Mouse (Mus musculus): ENCODE measurements around the gene Dennd1c.

The Dennd1c gene

DNA sequence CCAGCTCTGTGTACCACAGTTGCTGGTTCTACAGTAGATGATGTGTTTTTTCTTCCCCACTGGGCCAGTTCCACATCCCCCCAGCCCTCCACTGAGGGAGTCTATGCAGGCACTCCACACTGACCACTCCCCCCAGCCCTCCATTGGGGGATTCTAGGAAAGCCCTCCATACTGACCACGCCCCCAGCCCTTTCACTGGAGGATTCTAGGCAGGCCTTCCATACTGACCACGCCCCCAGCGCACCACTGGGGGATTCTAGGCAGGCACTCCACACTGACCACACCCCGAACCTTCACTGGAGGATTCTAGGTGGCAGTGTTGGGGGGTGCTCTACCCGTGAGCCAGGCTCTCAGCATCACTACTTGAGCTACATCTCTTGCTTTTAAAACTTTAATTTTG, 30.9 kb downstream of the Dennd1c start:
- DNase-seq: no peak

DNA sequence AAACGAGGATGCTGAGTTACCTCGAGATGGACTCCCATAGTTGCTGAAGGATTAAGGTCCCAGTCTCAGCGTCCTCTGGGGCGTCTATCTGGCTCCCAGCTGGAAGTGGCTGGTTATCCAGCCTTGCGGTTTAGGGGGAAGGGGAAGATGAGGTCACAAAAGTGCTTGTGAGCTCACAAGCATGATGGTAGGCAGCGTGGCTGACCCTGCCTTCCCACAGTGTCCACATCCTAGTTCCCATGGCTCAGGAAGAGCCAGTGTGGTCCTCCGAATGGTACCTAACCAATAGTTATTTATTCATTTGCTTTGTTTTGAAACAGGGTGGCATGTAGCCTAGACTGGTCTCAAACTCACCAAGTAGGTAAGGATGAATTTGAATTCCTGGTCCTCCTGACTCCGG, 36.8 kb downstream of the Dennd1c start, which contains the start of gene Slc25a41:
Gene Slc25a41 (minus strand): TSS at position 101 of the 400 bp plus-strand sequence.
- no peak for DNase-seq

GRCm38 (mm10) chr17:57038978-57039377, 39.3 kb downstream of the Dennd1c start:
- no peak for DNase-seq

DNA sequence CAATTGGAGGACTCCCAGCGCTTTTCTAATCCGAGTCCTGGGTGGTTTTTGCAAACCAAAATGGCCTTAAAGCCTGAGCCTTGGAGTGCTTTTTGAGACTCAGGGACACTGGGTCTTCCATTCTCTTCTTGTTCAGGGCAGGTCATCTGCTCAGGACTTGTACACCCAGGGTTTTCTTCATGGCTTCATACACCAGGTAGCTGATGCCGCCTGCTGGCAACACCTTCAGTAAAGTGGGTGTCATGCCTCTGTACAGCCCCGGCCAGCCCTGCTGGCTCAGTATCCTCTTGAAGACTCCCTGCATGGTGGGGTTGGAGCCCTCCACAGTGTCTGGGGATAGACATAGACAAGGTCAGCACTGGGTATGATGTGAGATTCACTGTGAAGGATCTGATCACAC, 45.5 kb downstream of the Dennd1c start:
- DNase-seq: no peak

GRCm38 (mm10) chr17:57031661-57032420, 46.5 kb downstream of the Dennd1c start:
- peak; percentile 98 to 100 for DNase-seq

DNA sequence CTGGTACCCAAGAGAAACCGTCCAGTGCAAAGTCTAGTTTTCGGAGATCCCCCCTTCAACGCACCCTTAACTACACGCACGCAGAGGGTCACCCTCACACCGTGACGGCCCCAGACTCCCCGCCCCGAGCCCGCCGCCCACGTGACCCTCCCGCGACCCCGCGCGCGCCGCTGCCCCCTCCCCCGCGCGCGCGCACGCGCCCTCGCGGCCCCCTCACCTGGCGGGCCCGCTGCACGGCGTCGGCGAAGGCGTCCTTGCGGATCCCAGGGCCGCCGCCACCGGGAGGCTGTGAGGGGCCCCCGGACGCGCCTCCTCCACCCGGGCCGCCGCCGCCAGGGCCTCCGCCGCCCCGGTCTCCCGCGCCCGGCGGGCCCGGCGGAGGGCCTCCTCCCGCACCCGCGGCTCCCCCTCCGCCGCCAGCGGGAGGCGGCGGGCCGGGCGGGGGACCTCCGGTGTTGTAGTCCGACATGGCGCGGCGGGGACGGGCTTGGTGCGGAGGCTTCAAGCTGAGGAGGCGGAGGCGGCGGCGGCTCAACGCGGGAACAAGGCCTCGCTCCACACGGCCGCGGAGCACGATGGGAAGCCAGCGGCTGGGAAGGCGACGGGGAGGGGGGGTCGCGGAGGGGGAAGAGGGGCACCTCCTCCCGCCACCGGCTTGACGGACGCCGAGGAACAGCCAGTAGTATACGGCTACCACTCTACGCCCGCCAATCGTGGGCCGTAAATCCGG, 47.2 kb downstream of the Dennd1c start, which contains the start of gene Khsrp:
Gene Khsrp (minus strand): TSS at position 592 of the 730 bp plus-strand sequence.
- peak; percentile 31 to 53 for DNase-seq

- DNase-seq: no peak
Observed at GRCm38 (mm10) chr17:57029691-57030090, 48.6 kb downstream of the Dennd1c start.

- no peak for DNase-seq
Observed at GRCm38 (mm10) chr17:57027471-57027870, 50.8 kb downstream of the Dennd1c start.

DNA sequence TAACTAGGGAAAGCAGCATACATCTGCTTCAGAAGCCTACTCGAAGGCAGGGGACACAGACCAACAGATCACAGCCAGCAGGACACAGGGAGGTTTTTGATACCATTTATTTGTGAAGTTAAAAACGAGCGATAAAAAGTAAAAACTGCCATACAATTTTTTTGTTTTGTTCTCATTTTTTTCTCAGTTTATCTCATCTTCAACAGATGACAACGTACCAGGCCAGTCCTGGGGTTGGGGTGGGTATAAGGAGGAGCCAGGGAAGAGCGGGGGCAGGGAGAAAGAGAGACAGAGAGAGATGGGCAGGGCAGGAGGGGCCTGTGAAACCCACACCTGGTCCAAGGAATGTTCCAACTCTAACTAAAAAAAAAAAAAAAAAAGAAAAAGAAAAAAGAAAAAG, 57.4 kb downstream of the Dennd1c start:
- no peak for DNase-seq

DNA sequence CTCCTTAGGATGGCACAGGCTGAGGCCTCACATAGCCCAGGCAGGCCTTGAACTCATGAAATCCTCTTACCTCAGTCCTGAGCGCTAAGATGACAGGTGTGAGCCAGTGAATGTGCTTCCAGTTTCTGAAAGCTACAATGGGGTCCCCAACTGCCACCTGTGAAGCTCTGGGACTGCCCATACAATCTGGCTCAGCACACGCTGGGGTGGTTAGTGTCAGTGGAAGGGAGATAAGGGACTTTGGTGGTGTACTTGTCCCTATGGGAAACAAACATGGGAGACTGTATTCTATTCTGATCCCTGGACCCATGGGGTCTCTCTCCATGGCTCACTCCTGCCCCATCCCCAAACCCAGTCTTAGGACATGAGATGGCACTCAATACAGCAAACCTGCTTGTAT, 58.6 kb downstream of the Dennd1c start:
- no peak for DNase-seq

Data from cerebellum, postnatal 36 days (tissue).